Mouse (Mus musculus) ES-Bruce4 (cell line): ENCODE measurements around the gene Zscan10. TPM values are rescaled to one million over a fixed set of nuclear protein-coding genes. Genes with fewer than 3 reads are reported as not detected.
"Not testable (repeated sequence)": the region's sequence is repeated elsewhere in the genome, so short reads cannot be mapped to it uniquely, and the experiment has no call there.

Experiments used
- H3K27ac ChIP-seq: 2 replicates; pipeline ENCODE4 v1.5.1; 2012; ENCODE audit warnings: low read length, inconsistent platforms; ENCODE audit not compliant: insufficient read depth
- H3K27me3 ChIP-seq: 2 replicates; pipeline ENCODE4 v1.6.1; 2012; ENCODE audit warnings: mild to moderate bottlenecking, low read length, inconsistent platforms; ENCODE audit not compliant: control insufficient read depth, poor library complexity, insufficient read depth, severe bottlenecking
- H3K36me3 ChIP-seq: 2 replicates; pipeline ENCODE4 v1.6.1; 2012; ENCODE audit warnings: inconsistent platforms, mild to moderate bottlenecking, low read length, moderate library complexity; ENCODE audit not compliant: control insufficient read depth, poor library complexity, insufficient read depth, severe bottlenecking
- H3K4me1 ChIP-seq: one replicate; pipeline ENCODE4 v1.8.1; 2011; ENCODE audit warnings: low read length; ENCODE audit not compliant: control insufficient read depth, insufficient read depth
- H3K4me3 ChIP-seq: 2 replicates; pipeline ENCODE4 v1.5.1; 2011; ENCODE audit warnings: low read depth, mild to moderate bottlenecking, low read length
- H3K9ac ChIP-seq: 2 replicates; pipeline ENCODE4 v1.6.1; 2012; ENCODE audit warnings: low read depth, mild to moderate bottlenecking, inconsistent platforms; ENCODE audit not compliant: poor library complexity, severe bottlenecking
- H3K9me3 ChIP-seq: replicated peaks from 2 replicates; pipeline ENCODE4 v1.6.1; 2012; ENCODE audit warnings: mild to moderate bottlenecking, low read length, inconsistent platforms; ENCODE audit not compliant: control insufficient read depth, poor library complexity, insufficient read depth, severe bottlenecking
- CTCF ChIP-seq: IDR thresholded peaks from one replicate; pipeline ENCODE4 v1.8.1; 2011; ENCODE audit warnings: low read depth, low read length
- EP300 ChIP-seq: IDR thresholded peaks from 2 replicates; pipeline ENCODE4 v1.6.1; 2011; ENCODE audit warnings: low read depth, low read length; ENCODE audit not compliant: insufficient read depth
- POLR2A ChIP-seq: IDR thresholded peaks from one replicate; pipeline ENCODE4 v1.8.1; 2011; ENCODE audit warnings: low read length; ENCODE audit not compliant: insufficient read depth
- polyA plus RNA-seq: library from polyadenylated mRNA; stranded (reverse); fragments of >200 nt; gene quantifications from 2 replicates; pipeline ENCODE4 v1.2.4, GENCODE M21; 2011; ENCODE audit warnings: low read depth; ENCODE audit not compliant: missing spikeins, insufficient read depth, insufficient read length

Zscan10 gene
- polyA plus RNA-seq, 1 experiment, result 51.8 TPM

- H3K27me3 ChIP-seq, result no peaks in the 10 kb centered on the region
- peak overlapping the region; percentile 43 for H3K9ac ChIP-seq
- peaks cover 3% of the 10 kb centered on the region; the same call in 1 of the 2 replicates for H3K36me3 ChIP-seq
- no peaks in the 10 kb centered on the region for H3K9me3 ChIP-seq
- H3K27ac ChIP-seq, result 0 out of 2 replicates have a peak overlapping the region, but pooled peaks have one; percentile 11
- peak overlapping the region; percentile 94 for H3K4me3 ChIP-seq
- no peak for TF ChIP-seq CTCF
- TF ChIP-seq POLR2A, result peak; percentile 32
- no peak for TF ChIP-seq EP300
- H3K4me1 ChIP-seq, result no peaks in the 10 kb centered on the region
Observed at GRCm38 (mm10) chr17:23585721-23586491, 14.8 kb upstream of the Zscan10 start.

GRCm38 (mm10) chr17:23587253-23587652 is 13.4 kb upstream of the Zscan10 start:
- H3K4me1 ChIP-seq, result no peaks in the 10 kb centered on the region
- no peaks in the 10 kb centered on the region for H3K9me3 ChIP-seq
- no peak overlapping the region for H3K9ac ChIP-seq
- H3K36me3 ChIP-seq, result peaks cover 3% of the 10 kb centered on the region; the same call in 1 of the 2 replicates
- H3K4me3 ChIP-seq, result no peak overlapping the region
- peak overlapping the region; percentile 79 for H3K27ac ChIP-seq
- TF ChIP-seq EP300 (no peak), CTCF (no peak), POLR2A (no peak)
- no peaks in the 10 kb centered on the region for H3K27me3 ChIP-seq

GRCm38 (mm10) chr17:23592208-23592925 is 8.3 kb upstream of the Zscan10 start:
- no peaks in the 10 kb centered on the region for H3K9me3 ChIP-seq
- H3K4me3 ChIP-seq, result peak overlapping the region; percentile 78
- H3K9ac ChIP-seq, result peak overlapping the region; percentile 50
- H3K4me1 ChIP-seq, result no peaks in the 10 kb centered on the region
- no peaks in the 10 kb centered on the region for H3K27me3 ChIP-seq
- no peak for TF ChIP-seq POLR2A
- TF ChIP-seq CTCF, result no peak
- 0 out of 2 replicates have a peak, but pooled peaks have one; percentile 58 for TF ChIP-seq EP300
- H3K36me3 ChIP-seq, result no peaks in the 10 kb centered on the region
- peak overlapping the region; percentile 80 for H3K27ac ChIP-seq

GRCm38 (mm10) chr17:23592926-23593300 is 7.7 kb upstream of the Zscan10 start:
- H3K27ac ChIP-seq, result peak overlapping the region; percentile 80
- TF ChIP-seq POLR2A (no peak), EP300 (no peak), CTCF (no peak)
- no peaks in the 10 kb centered on the region for H3K9me3 ChIP-seq
- peak overlapping the region; percentile 78 for H3K4me3 ChIP-seq
- H3K36me3 ChIP-seq, result no peaks in the 10 kb centered on the region
- H3K4me1 ChIP-seq, result no peaks in the 10 kb centered on the region
- no peaks in the 10 kb centered on the region for H3K27me3 ChIP-seq
- H3K9ac ChIP-seq, result peak overlapping the region; percentile 50

- H3K9ac ChIP-seq, H3K27me3 ChIP-seq, H3K27ac ChIP-seq, H3K4me3 ChIP-seq, H3K4me1 ChIP-seq, H3K36me3 ChIP-seq, H3K9me3 ChIP-seq: not testable (repeated sequence)
Observed at GRCm38 (mm10) chr17:23595139-23595538, 5.5 kb upstream of the Zscan10 start.
